9 mouse cellular contexts compared by ENCODE assay signal in genomic region chr7:101419013-101419770, GRCm38 (mm10). TPM values are rescaled to one million over a fixed set of nuclear protein-coding genes. Genes with fewer than 3 reads are reported as not detected.
DNase-seq lines count a peak whose midpoint lies in the region; ATAC-seq lines count a peak whose summit lies in the region.
"Had no signal": no experiment of that assay in that cellular context is flagged by ENCODE, and none has a peak within 500 bp of the region (broad histone marks: within the 10 kb centered on the region; RNA-seq: fewer than 3 reads in every experiment).

No protein-coding gene starts in this region.

- peak; percentile 92 for DNase-seq in midbrain, embryonic 11.5 days (ENCODE audit: low spot score, missing footprints)
- DNase-seq in embryo, embryonic 10 days (ENCODE audit: low spot score), result peak; percentile 77
- no peak for DNase-seq in right cerebral cortex, adult 2 months (ENCODE audit: low spot score in 2 of 2)
- DNase-seq in layer of hippocampus, adult 9-11 months, result no peak

- H3K27me3 ChIP-seq in midbrain, embryonic 11.5 days (ENCODE audit: control insufficient read depth, insufficient read depth, low read length), result peaks cover 6% of the 10 kb centered on the region
- H3K27me3 ChIP-seq in midbrain, embryonic 16.5 days (ENCODE audit: control insufficient read depth, insufficient read depth, low read depth, low read length), result no peaks in the 10 kb centered on the region
- peaks cover 37% of the 10 kb centered on the region for H3K27me3 ChIP-seq in neural tube, embryonic 12.5 days (replicated peaks)

- no peak for ATAC-seq in midbrain, embryonic 11.5 days (ENCODE audit: low FRiP score)
- no peak for ATAC-seq in midbrain, embryonic 16.5 days
- ATAC-seq in granulocyte monocyte progenitor cell, adult 5-6 weeks (replicated peaks; ENCODE audit: poor library complexity, severe bottlenecking), result peak; percentile 48; the same call in 1 of the 2 replicates
- ATAC-seq in neural tube, embryonic 12.5 days (ENCODE audit: low FRiP score, low read depth), result no peak
- ATAC-seq in frontal cortex, adult (ENCODE audit: low TSS enrichment), result no peak

- H3K4me2 ChIP-seq in midbrain, embryonic 11.5 days, result peak overlapping the region; percentile 25
- H3K4me2 ChIP-seq in midbrain, embryonic 16.5 days (ENCODE audit: low read length), result no peak overlapping the region
- H3K4me2 ChIP-seq in neural tube, embryonic 12.5 days (replicated peaks), result peak overlapping the region; percentile 38

- no peak overlapping the region for H3K27ac ChIP-seq in midbrain, embryonic 11.5 days (ENCODE audit: low read depth, low read length)
- no peak overlapping the region for H3K27ac ChIP-seq in midbrain, embryonic 16.5 days (ENCODE audit: low read length)
- H3K27ac ChIP-seq in neural tube, embryonic 12.5 days, result no peak overlapping the region

- H3K36me3 ChIP-seq in midbrain, embryonic 11.5 days (ENCODE audit: control insufficient read depth, insufficient read depth, low read length), result no peaks in the 10 kb centered on the region
- H3K36me3 ChIP-seq in midbrain, embryonic 16.5 days (ENCODE audit: control insufficient read depth, insufficient read depth, low read length), result no peaks in the 10 kb centered on the region
- no peaks in the 10 kb centered on the region for H3K36me3 ChIP-seq in neural tube, embryonic 12.5 days

- WGBS in midbrain, embryonic 11.5 days, result 5% methylated on average over 27 of the region's 27 CpGs
- 5% methylated on average over 27 of the region's 27 CpGs for WGBS in midbrain, embryonic 16.5 days
- WGBS in neural tube, embryonic 12.5 days, result 4% methylated on average over 27 of the region's 27 CpGs

- no peak overlapping the region for H3K4me3 ChIP-seq in midbrain, embryonic 11.5 days (ENCODE audit: low read depth, low read length)
- no peak overlapping the region for H3K4me3 ChIP-seq in midbrain, embryonic 16.5 days (ENCODE audit: low read depth, low read length)
- no peak overlapping the region for H3K4me3 ChIP-seq in neural tube, embryonic 12.5 days

- no peaks in the 10 kb centered on the region for H3K9me3 ChIP-seq in midbrain, embryonic 11.5 days (ENCODE audit: control insufficient read depth, low read length)
- H3K9me3 ChIP-seq in midbrain, embryonic 16.5 days (replicated peaks; ENCODE audit: control insufficient read depth, low read length, poor library complexity, severe bottlenecking), result no peaks in the 10 kb centered on the region
- no peaks in the 10 kb centered on the region for H3K9me3 ChIP-seq in neural tube, embryonic 12.5 days

- H3K9ac ChIP-seq in midbrain, embryonic 11.5 days (ENCODE audit: low read length), result no peak overlapping the region
- no peak overlapping the region for H3K9ac ChIP-seq in midbrain, embryonic 16.5 days (ENCODE audit: low read depth, low read length)
- no peak overlapping the region for H3K9ac ChIP-seq in neural tube, embryonic 12.5 days

- H3K4me1 ChIP-seq in midbrain, embryonic 11.5 days (ENCODE audit: control insufficient read depth, insufficient read depth, low read length), result peaks cover 17% of the 10 kb centered on the region
- H3K4me1 ChIP-seq in midbrain, embryonic 16.5 days (ENCODE audit: control insufficient read depth, insufficient read depth, low read length), result peaks cover 35% of the 10 kb centered on the region
- peaks cover 19% of the 10 kb centered on the region for H3K4me1 ChIP-seq in neural tube, embryonic 12.5 days

RNA-seq across cellular contexts. Expression of gene Pde2a, which starts 2.3 kb away (rescaled TPM):
- 11.1 and 13.0 TPM in 2 replicates for polyA plus RNA-seq in midbrain, embryonic 11.5 days (2014; fragmentation: Nextera tagmentation; extraction: Ambion mirVana)
- 31.6 and 35.5 TPM in 2 replicates for polyA plus RNA-seq in midbrain, embryonic 16.5 days (2015; fragmentation: Nextera tagmentation; extraction: Ambion mirVana)
- total RNA-seq in granulocyte monocyte progenitor cell, adult 5-6 weeks (2014; fragmentation: Nextera tagmentation), result 15.8 and 21.1 TPM in 2 replicates
- 23.1 and 28.5 TPM in 2 replicates for total RNA-seq in granulocyte monocyte progenitor cell, adult 5-6 weeks (2017)
- 30.7 and 40.0 TPM in 2 replicates for polyA plus RNA-seq in neural tube, embryonic 12.5 days (2016; fragmentation: Nextera tagmentation; extraction: Ambion mirVana)

RNA-seq across cellular contexts. Expression of gene Gm45837, which starts 8.5 kb away (rescaled TPM):
- polyA plus RNA-seq in midbrain, embryonic 11.5 days (2014; fragmentation: Nextera tagmentation; extraction: Ambion mirVana), result not detected in 2 replicates
- polyA plus RNA-seq in midbrain, embryonic 16.5 days (2015; fragmentation: Nextera tagmentation; extraction: Ambion mirVana), result 0.65 and 0.69 TPM in 2 replicates
- not detected in 2 replicates for total RNA-seq in granulocyte monocyte progenitor cell, adult 5-6 weeks (2014; fragmentation: Nextera tagmentation)
- total RNA-seq in granulocyte monocyte progenitor cell, adult 5-6 weeks (2017), result 2.6 TPM in 1 of 2 replicates, not detected in the other
- not detected in 2 replicates for polyA plus RNA-seq in neural tube, embryonic 12.5 days (2016; fragmentation: Nextera tagmentation; extraction: Ambion mirVana)
- polyA plus RNA-seq: neural tube, embryonic 14.5 days had no signal

Comparison
In these comparisons a context has a peak if more than half of its experiments do, and no peak if none do; other contexts are left out.
1. DNase-seq: peak in midbrain, embryonic 11.5 days (single experiment) and embryo, embryonic 10 days (single experiment); none in right cerebral cortex, adult 2 months (0 of 2) and layer of hippocampus, adult 9-11 months (single experiment).